Mouse (Mus musculus) lung, embryonic 16.5 days (tissue): ENCODE results near the gene Fosl2. TPM values are rescaled to one million over a fixed set of nuclear protein-coding genes. Genes with fewer than 3 reads are reported as not detected.

ENCODE experiments used
- ATAC-seq: fragments of 200-750 bp; cut with Nextera tagmentation; 2 replicates; pipeline ENCODE4 v1.8.0; 2017; ENCODE audit warnings: low read depth, mild to moderate bottlenecking, moderate library complexity
- H3K27ac ChIP-seq: fragments of 300-500 bp; sonication (generic); 2 replicates; pipeline ENCODE4 v1.5.1; 2014; ENCODE audit warnings: mild to moderate bottlenecking, control low read depth, low read length
- H3K27me3 ChIP-seq: fragments of 300-500 bp; sonication (generic); 2 replicates; pipeline ENCODE4 v1.6.1; 2014; ENCODE audit warnings: low read depth, low read length, mixed read lengths; ENCODE audit not compliant: control insufficient read depth, insufficient read depth
- H3K36me3 ChIP-seq: fragments of 300-500 bp; sonication (generic); 2 replicates; pipeline ENCODE4 v1.6.1; 2014; ENCODE audit warnings: low read length; ENCODE audit not compliant: control insufficient read depth, insufficient read depth
- H3K4me1 ChIP-seq: fragments of 300-500 bp; sonication (generic); replicated peaks from 2 replicates; pipeline ENCODE4 v1.6.1; 2014; ENCODE audit warnings: low read length, mixed read lengths; ENCODE audit not compliant: control insufficient read depth, insufficient read depth
- H3K4me2 ChIP-seq: fragments of 300-500 bp; sonication (generic); 2 replicates; pipeline ENCODE4 v1.6.1; 2014; ENCODE audit warnings: low read depth, low read length, control low read depth
- H3K4me3 ChIP-seq: fragments of 300-500 bp; sonication (generic); 2 replicates; pipeline ENCODE4 v1.5.1; 2014; ENCODE audit warnings: mild to moderate bottlenecking, low read length, control low read depth
- H3K9ac ChIP-seq: fragments of 300-500 bp; sonication (generic); 2 replicates; pipeline ENCODE4 v1.6.1; 2014; ENCODE audit warnings: low read length, control low read depth
- H3K9me3 ChIP-seq: fragments of 300-500 bp; sonication (generic); 2 replicates; pipeline ENCODE4 v1.6.1; 2016; ENCODE audit warnings: low read length; ENCODE audit not compliant: control insufficient read depth
- whole genome bisulfite sequencing: fragments of 180-500 bp; shearing (Covaris S2); extraction: QIAGEN DNeasy Blood & Tissue Kit; methylation state at CpG from one replicate; pipeline ENCODE4 v1.1.7; 2014; 5-methylcytosine and 5-hydroxymethylcytosine counted together
- polyA plus RNA-seq: library from polyadenylated mRNA; unstranded; fragments of >200 nt; fragmentation: Nextera tagmentation; extraction: Ambion mirVana; gene quantifications from 2 replicates; pipeline ENCODE4 v1.2.1, GENCODE M21; 2015

Gene Fosl2
- polyA plus RNA-seq, 1 experiment from 2014 or later: 3.4 TPM

- no peak for ATAC-seq
- Histone ChIP-seq H3K27ac (peak overlapping the region; percentile 100), H3K36me3 (no peaks in the 10 kb centered on the region), H3K4me1 (peaks cover 43% of the 10 kb centered on the region), H3K4me2 (peak overlapping the region; percentile 66), H3K4me3 (peak overlapping the region; percentile 4; the same call in 1 of the 2 replicates), H3K9me3 (no peaks in the 10 kb centered on the region), H3K9ac (no peak overlapping the region), H3K27me3 (no peaks in the 10 kb centered on the region)
- WGBS: 16% methylated on average over 9 of the region's 9 CpGs
Observed at GRCm38 (mm10) chr5:32139516-32140037, 4.0 kb downstream of the Fosl2 start.

- H3K9me3 ChIP-seq: no peaks in the 10 kb centered on the region
- H3K4me1 ChIP-seq: peaks cover 43% of the 10 kb centered on the region
- H3K9ac ChIP-seq: no peak overlapping the region
- peaks cover 3% of the 10 kb centered on the region for H3K36me3 ChIP-seq
- no peak overlapping the region for H3K4me3 ChIP-seq
- no peak overlapping the region for H3K27ac ChIP-seq
- H3K27me3 ChIP-seq: no peaks in the 10 kb centered on the region
- WGBS: 76% methylated on average over 2 of the region's 2 CpGs
- no peak overlapping the region for H3K4me2 ChIP-seq
- ATAC-seq: no peak
Observed at GRCm38 (mm10) chr5:32141899-32142298, 6.3 kb downstream of the Fosl2 start.

GRCm38 (mm10) chr5:32143433-32143970 is 7.9 kb downstream of the Fosl2 start:
- H3K27ac ChIP-seq: no peak overlapping the region
- H3K36me3 ChIP-seq: peaks cover 17% of the 10 kb centered on the region
- no peak for ATAC-seq
- no peak overlapping the region for H3K4me3 ChIP-seq
- H3K27me3 ChIP-seq: no peaks in the 10 kb centered on the region
- 54% methylated on average over 13 of the region's 13 CpGs for WGBS
- H3K9me3 ChIP-seq: no peaks in the 10 kb centered on the region
- H3K4me2 ChIP-seq: no peak overlapping the region; the same call in 1 of the 2 replicates
- peak overlapping the region; percentile 19; the same call in 1 of the 2 replicates for H3K9ac ChIP-seq
- peaks cover 33% of the 10 kb centered on the region for H3K4me1 ChIP-seq

GRCm38 (mm10) chr5:32146281-32146680 is 10.7 kb downstream of the Fosl2 start:
- Histone ChIP-seq H3K4me1 (peaks cover 18% of the 10 kb centered on the region), H3K9ac (no peak overlapping the region), H3K4me3 (no peak overlapping the region), H3K4me2 (no peak overlapping the region), H3K36me3 (peaks cover 17% of the 10 kb centered on the region), H3K27me3 (no peaks in the 10 kb centered on the region), H3K27ac (no peak overlapping the region), H3K9me3 (no peaks in the 10 kb centered on the region)
- WGBS: 91% methylated on average over 6 of the region's 6 CpGs
- no peak for ATAC-seq

- Histone ChIP-seq H3K9me3 (no peaks in the 10 kb centered on the region), H3K27me3 (no peaks in the 10 kb centered on the region), H3K4me2 (no peak overlapping the region), H3K36me3 (peaks cover 26% of the 10 kb centered on the region), H3K9ac (no peak overlapping the region), H3K4me1 (peaks cover 5% of the 10 kb centered on the region), H3K4me3 (no peak overlapping the region), H3K27ac (no peak overlapping the region)
- no peak for ATAC-seq
- 79% methylated on average over 4 of the region's 4 CpGs for WGBS
Observed at GRCm38 (mm10) chr5:32148593-32148992, 13.0 kb downstream of the Fosl2 start.

GRCm38 (mm10) chr5:32151244-32151643 is 15.6 kb downstream of the Fosl2 start:
- Histone ChIP-seq H3K27me3 (no peaks in the 10 kb centered on the region), H3K4me3 (no peak overlapping the region), H3K36me3 (peaks cover 33% of the 10 kb centered on the region), H3K4me1 (no peaks in the 10 kb centered on the region), H3K9me3 (no peaks in the 10 kb centered on the region), H3K4me2 (no peak overlapping the region), H3K9ac (no peak overlapping the region), H3K27ac (no peak overlapping the region)
- WGBS: 67% methylated on average over 4 of the region's 4 CpGs
- ATAC-seq: no peak

- Histone ChIP-seq H3K9me3 (no peaks in the 10 kb centered on the region), H3K27me3 (no peaks in the 10 kb centered on the region), H3K4me2 (no peak overlapping the region), H3K9ac (no peak overlapping the region), H3K4me1 (no peaks in the 10 kb centered on the region), H3K36me3 (peaks cover 21% of the 10 kb centered on the region), H3K27ac (no peak overlapping the region), H3K4me3 (no peak overlapping the region)
- 60% methylated on average over 28 of the region's 28 CpGs for WGBS
- no peak for ATAC-seq
Observed at GRCm38 (mm10) chr5:32152725-32153417, 17.3 kb downstream of the Fosl2 start.

GRCm38 (mm10) chr5:32153418-32153740 is 17.8 kb downstream of the Fosl2 start:
- peaks cover 16% of the 10 kb centered on the region for H3K36me3 ChIP-seq

GRCm38 (mm10) chr5:32153791-32154490 is 18.3 kb downstream of the Fosl2 start:
- H3K36me3 ChIP-seq: peaks cover 16% of the 10 kb centered on the region
- WGBS: 78% methylated on average over 17 of the region's 17 CpGs
- no peaks in the 10 kb centered on the region for H3K27me3 ChIP-seq
- H3K4me2 ChIP-seq: no peak overlapping the region
- H3K9me3 ChIP-seq: no peaks in the 10 kb centered on the region
- H3K4me1 ChIP-seq: no peaks in the 10 kb centered on the region
- no peak overlapping the region for H3K27ac ChIP-seq
- no peak overlapping the region for H3K4me3 ChIP-seq
- no peak for ATAC-seq
- no peak overlapping the region for H3K9ac ChIP-seq

More at GRCm38 (mm10) chr5:32153418-32153740, 17.8 kb downstream of the Fosl2 start:
- no peak overlapping the region for H3K4me2 ChIP-seq
- no peak overlapping the region for H3K9ac ChIP-seq
- H3K4me1 ChIP-seq: no peaks in the 10 kb centered on the region
- ATAC-seq: no peak
- H3K9me3 ChIP-seq: no peaks in the 10 kb centered on the region
- no peak overlapping the region for H3K4me3 ChIP-seq
- H3K27me3 ChIP-seq: no peaks in the 10 kb centered on the region
- no peak overlapping the region for H3K27ac ChIP-seq
- WGBS: 32% methylated on average over 8 of the region's 8 CpGs
